Mouse (Mus musculus): ENCODE results near the gene Coq8a.

The Coq8a gene

GRCm38 (mm10) chr1:180198959-180199714 lies at the start of gene Coq8a:
Gene Coq8a (minus strand): TSS chr1:180199602.
- no peak for DNase-seq

GRCm38 (mm10) chr1:180248593-180249146 lies 49.3 kb upstream of the Coq8a start:
- no peak for DNase-seq

GRCm38 (mm10) chr1:180247901-180248300 lies 48.5 kb upstream of the Coq8a start:
- DNase-seq: peak in 1 of 2 experiments; percentile 7

- peak in 1 of 2 experiments; percentile 24 for DNase-seq
Measured at GRCm38 (mm10) chr1:180245741-180246507, 46.5 kb upstream of the Coq8a start.

DNA sequence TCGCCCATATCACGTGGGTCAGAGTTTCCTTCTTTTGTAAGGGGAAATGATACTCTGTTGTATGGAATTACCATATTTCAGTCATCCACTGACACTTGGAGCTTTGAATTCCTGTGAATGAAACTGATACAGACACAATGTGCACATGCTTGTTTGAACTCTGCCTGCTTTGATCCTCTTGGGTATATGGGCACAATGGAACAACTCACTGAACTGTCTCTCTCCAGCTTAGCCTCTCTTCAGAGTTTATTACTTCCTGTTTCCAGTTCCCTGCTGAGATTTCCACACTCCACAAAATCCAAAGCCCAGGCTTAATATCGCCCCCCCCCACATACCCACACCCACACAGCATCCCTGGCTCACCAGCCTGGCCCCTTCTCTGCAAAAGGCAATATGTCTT lies 32.3 kb upstream of the Coq8a start:
- DNase-seq: no peak

GRCm38 (mm10) chr1:180230580-180230979 lies 31.2 kb upstream of the Coq8a start:
- no peak for DNase-seq

DNA sequence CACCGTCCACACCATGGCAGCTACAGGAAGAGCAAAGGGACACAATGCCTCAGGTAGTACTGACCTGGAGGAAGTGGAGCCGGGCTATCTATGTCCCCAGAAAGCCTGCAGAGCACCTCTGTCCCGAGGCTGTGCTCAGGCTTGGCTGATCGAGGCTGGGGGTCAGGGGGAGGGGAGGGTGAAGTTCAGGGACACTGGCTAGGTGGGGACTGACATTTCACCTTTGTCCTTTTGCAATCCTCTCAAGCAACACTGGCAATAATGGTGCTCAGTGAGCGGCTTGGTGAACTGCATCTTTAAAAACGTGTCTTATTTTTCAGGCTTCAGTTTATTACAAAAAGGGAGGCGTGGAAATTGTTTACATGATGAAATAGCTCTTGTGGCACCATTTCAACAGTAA lies 30.5 kb upstream of the Coq8a start:
- DNase-seq: no peak

DNA sequence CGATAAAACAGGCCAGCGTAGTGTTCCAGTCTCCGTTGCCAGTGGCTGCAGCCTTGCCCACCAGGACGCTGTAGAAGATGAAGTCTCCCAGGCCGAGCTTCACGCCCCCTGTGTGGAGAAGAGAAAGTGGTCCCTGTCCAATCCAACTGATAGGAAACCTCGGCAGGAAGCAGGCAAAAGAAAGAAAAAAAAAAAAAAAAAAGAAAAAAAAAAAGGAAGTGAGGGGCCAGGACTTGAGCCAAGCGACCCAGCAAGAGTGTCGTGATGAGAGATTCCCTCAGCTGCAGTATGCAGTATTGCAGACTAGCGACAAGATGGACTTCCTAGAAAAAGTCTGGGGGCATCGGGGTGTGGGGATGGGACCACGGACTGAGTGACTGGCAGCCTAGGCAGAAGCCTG lies 29.5 kb upstream of the Coq8a start:
- no peak for DNase-seq

DNA sequence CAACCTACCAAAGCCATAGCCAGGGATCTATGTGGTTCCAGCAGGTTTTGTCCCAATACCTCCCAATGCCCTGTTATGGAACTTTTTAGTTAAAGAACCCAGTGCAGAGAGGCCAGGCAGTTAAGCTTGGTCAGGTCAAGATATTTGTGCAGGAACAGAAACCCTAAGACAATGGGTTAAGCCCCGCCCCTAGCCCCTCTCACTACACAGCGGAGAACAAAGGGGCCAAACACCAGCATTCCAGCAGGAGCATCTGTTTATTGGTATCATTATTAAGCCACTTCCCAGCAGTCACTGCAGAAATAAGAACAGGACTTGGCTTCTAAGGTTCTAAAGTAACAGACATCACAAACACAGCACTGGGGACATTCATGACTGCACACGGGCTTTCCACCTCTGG lies 27.4 kb upstream of the Coq8a start:
- DNase-seq: peak in 1 of 2 experiments; percentile 15

- peak; percentile 36 to 48 for DNase-seq
Measured at GRCm38 (mm10) chr1:180226221-180226713, 26.9 kb upstream of the Coq8a start.

GRCm38 (mm10) chr1:180225500-180226220 lies 26.3 kb upstream of the Coq8a start:
- peak; percentile 75 to 80 for DNase-seq

DNA sequence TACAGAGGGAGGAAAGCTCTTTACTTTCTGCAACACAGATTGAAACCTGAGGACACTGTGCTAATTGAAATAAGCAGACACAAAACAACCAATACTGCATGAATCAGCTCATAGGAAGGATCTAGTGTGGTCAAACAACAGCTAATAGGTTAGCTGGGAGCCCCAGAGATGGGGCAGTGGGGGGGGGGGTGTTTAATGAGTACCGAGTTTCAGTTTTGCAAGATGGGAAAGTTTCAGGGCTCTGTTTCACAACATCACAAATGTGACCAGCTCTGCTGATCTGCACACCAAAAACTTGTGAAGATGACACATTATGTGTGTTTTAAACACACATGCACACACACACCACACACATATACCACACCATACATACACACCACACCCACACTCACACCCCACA lies 22.6 kb upstream of the Coq8a start:
- DNase-seq: no peak

DNA sequence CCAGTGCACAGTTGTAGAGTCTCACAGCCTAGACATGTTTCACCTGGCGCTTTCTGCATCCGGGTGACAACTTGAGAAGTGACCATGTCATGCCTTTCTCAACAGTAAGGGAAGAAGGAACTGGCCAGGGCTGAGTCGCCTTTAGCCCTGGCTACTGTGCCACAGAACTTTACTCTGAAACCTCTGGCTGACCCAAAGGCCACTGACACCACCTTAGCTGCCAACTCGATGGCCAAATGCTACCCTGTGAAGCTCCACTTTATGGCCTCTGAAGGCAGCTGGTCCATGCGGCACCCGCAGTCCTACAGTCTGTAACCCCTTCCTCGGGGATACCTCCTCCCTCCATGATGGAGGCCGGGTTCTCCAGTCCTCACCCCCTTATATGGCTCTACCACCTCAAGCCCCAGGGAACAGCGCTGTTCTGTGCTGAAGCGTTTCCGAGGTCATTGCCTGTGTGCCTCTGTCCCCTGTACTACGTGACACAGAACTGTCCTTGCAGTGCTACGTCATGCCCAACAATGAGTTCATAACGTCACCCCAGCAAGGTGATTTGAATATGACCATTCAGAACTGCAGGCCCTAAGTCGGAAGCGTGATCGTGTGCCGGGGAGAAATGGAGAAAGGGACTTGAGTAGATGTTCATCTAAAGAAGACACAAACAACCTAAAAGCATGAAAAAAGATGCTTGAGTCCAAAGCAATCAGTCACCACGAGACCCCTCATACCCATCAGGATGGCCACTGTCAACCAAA lies 21.6 kb upstream of the Coq8a start:
- no peak for DNase-seq

DNA sequence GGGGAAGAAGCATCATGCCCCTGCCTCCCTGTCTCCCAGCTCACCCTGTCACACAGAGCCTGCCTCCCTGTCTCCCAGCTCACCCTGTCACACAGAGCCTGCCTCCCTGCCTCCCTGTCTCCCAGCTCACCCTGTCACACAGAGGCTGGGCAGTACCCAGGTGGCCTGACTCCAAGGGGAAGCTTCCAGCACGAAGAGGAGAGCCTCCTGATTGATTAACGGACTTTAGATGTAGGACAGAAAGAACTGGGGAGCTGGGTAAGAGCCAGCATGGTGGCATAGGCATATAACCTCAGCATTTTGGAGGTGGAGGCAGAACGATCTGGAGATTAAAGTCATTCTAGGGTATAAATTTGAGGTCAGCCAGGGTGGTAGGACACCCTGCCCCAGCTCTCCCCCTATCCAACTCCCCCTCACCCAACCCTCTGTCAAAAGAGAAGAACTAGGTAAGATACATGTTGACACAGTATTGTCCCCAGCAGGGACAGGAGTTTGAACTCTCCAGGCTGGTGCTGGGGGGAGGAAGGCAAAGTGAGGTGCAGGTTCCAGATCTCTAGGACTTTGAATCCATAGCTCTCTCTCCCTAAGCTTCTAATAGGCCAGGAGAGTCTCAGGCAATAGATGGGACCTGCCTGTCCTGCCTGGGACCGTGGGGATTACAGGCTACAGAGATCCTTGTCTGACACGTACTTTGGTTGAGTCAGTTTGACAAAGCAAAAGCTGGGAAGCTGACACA lies 17.3 kb upstream of the Coq8a start:
- DNase-seq: no peak

DNA sequence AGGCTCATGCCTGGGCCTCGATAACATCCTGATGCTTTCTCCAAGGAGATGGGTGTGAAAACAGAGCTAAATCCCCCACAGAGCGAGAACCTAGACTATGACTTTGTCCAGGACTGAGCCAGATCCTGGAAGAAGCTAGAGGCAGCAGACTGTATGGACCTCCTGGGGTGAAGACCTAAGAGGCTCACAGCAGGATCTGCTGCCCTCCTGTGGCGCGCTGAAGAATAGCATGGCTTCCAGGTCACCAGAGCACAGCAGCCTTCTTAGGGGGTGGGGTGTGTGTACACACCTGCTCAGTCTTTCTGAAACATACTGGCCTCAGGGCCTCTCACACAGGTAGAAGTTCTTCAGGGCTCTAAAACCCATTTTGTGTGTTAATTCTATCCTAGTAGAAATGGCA lies 15.6 kb upstream of the Coq8a start:
- DNase-seq: peak; percentile 70 to 80

- DNase-seq: no peak
Measured at GRCm38 (mm10) chr1:180212911-180213310, 13.5 kb upstream of the Coq8a start.

DNA sequence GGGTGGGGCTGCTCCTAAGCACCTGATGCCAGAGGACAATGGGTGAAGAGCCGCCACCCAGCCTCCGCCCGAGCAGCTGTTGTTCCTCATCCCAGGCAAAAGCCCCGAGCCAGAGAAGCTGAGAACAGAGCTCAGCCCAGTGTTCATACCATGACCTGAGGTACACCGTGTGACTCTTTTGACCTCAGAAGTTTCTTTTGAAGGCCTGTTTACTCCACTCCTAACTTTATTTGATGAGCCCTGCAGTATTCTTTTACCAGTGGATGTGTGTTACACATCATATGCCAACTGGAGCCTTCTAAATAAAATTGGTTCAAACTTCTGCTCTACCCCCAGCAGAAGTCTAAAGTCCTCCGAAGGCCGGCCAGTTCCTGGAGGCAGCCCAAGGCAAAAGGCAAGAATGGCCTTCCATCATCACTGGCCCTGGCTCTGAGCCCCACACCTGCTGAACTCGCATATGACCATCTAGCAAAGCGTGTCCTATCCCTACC lies 11.4 kb upstream of the Coq8a start:
- no peak for DNase-seq

- no peak for DNase-seq
Measured at GRCm38 (mm10) chr1:180210031-180210432, 10.6 kb upstream of the Coq8a start.

GRCm38 (mm10) chr1:180208370-180208769 lies 9.0 kb upstream of the Coq8a start:
- DNase-seq: no peak

DNA sequence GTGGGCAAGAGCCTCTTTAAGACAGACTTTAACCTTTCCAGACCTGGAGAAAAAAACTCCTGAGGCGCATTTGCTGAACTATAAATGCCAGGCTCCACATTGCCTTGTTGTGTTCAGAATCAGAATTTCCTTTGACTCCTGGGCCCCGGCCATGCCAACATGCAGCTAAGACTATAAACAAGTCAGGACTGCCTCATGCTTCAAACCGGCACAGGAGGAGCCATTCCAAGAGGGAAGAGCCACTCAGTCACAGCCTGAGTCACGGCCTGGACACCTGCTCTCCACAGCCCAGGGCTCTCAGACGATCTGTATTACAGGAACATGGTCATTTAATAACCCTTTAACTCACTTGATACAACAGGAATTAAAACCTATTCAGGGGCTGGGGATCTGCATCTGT lies 1.3 kb upstream of the Coq8a start:
- no peak for DNase-seq

- no peak for DNase-seq
Measured at GRCm38 (mm10) chr1:180199715-180200050, 281 bp upstream of the Coq8a start.

- DNase-seq: no peak
Measured at GRCm38 (mm10) chr1:180197956-180198355, 1.4 kb downstream of the Coq8a start.

All from lung, postnatal 4 days (tissue).